Mouse (Mus musculus): ENCODE measurements at regions not wholly inside any gene's neighbourhood (a gene's known extent, or its start where the extent isn't known, plus 50 kb on each side); places are given as distances from the start of the nearest gene placed in this dataset.
A peak's percentile ranks its signal among the peaks of the same experiment; 100 is the strongest.

DNA sequence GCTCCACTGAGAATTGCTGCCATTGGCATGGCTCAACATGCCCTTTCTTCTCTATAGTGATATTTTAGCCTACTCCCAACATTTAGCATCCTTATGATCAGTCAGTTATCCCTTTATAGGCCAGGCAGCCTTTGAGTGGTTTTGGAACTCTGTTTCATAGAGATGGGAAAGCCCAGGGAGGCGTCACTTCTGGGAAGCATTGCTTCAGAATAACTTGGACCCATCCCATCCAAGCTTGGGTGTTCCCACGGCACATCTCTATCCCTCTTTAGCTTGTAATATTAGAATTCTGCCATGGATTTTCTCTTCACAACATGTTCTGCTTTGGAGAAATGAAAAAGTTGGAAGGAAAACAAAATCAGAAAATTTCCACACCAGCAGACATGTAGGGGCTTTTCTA is 233.8 kb downstream of the Rnd3 start:
- no peak for DNase-seq (ENCODE audit: low spot score)
- Histone ChIP-seq H3K9me3 (ENCODE audit: low read length) (no peaks in the 10 kb centered on the region), H3K36me3 (ENCODE audit: insufficient read depth, low read length) (no peaks in the 10 kb centered on the region), H3K9ac (replicated peaks; ENCODE audit: low read length, poor library complexity, severe bottlenecking) (no peak overlapping the region), H3K4me3 (ENCODE audit: low read depth, low read length) (no peak overlapping the region), H3K27ac (ENCODE audit: low read depth, low read length) (no peak overlapping the region), H3K4me2 (ENCODE audit: low read depth, low read length, poor library complexity, severe bottlenecking) (no peak overlapping the region), H3K4me1 (ENCODE audit: insufficient read depth, low read length) (no peaks in the 10 kb centered on the region), H3K27me3 (ENCODE audit: insufficient read depth, low read length) (no peaks in the 10 kb centered on the region)
- TF ChIP-seq CTCF (IDR thresholded peaks at IDR 0.05): no peak
- ATAC-seq (ENCODE audit: low FRiP score): no peak
- WGBS: 94% methylated on average over 2 of the region's 2 CpGs

- Histone ChIP-seq H3K27ac (ENCODE audit: low read depth, low read length) (no peak overlapping the region), H3K4me2 (ENCODE audit: low read depth, low read length, poor library complexity, severe bottlenecking) (no peak overlapping the region), H3K4me1 (ENCODE audit: insufficient read depth, low read length) (no peaks in the 10 kb centered on the region), H3K4me3 (ENCODE audit: low read depth, low read length) (no peak overlapping the region), H3K36me3 (ENCODE audit: insufficient read depth, low read length) (no peaks in the 10 kb centered on the region), H3K9ac (replicated peaks; ENCODE audit: low read length, poor library complexity, severe bottlenecking) (no peak overlapping the region), H3K27me3 (ENCODE audit: insufficient read depth, low read length) (no peaks in the 10 kb centered on the region), H3K9me3 (ENCODE audit: low read length) (no peaks in the 10 kb centered on the region)
- ATAC-seq (ENCODE audit: low FRiP score) (no peak), DNase-seq (ENCODE audit: low spot score) (no peak)
- TF ChIP-seq CTCF (IDR thresholded peaks at IDR 0.05): no peak
Observed at GRCm38 (mm10) chr2:50914176-50914575, 234.7 kb downstream of the Rnd3 start.

DNA sequence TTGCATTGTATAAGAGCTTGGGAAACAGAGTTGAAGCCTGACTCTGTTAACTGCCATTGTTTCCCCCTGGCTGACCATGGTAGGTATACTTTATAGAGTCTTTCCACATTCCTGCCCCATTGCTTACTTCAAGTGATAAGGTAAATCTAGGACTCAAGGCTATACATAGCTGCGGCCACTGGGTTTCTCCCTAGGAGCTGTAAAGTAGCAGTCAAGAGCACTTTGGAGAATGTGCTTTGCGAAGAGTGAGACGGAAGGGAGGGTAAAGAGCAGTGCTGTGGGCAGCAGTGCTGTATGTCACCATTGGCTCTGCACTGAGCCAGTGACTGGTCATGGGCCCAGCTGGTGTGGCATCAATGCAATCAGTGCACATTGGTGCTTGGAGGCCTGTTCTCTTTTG is 240.1 kb downstream of the Rnd3 start:
- Histone ChIP-seq H3K9me3 (ENCODE audit: low read length) (no peaks in the 10 kb centered on the region), H3K4me1 (ENCODE audit: insufficient read depth, low read length) (no peaks in the 10 kb centered on the region), H3K4me2 (ENCODE audit: low read depth, low read length, poor library complexity, severe bottlenecking) (no peak overlapping the region), H3K27ac (ENCODE audit: low read depth, low read length) (no peak overlapping the region), H3K4me3 (ENCODE audit: low read depth, low read length) (no peak overlapping the region), H3K27me3 (ENCODE audit: insufficient read depth, low read length) (no peaks in the 10 kb centered on the region), H3K9ac (replicated peaks; ENCODE audit: low read length, poor library complexity, severe bottlenecking) (no peak overlapping the region), H3K36me3 (ENCODE audit: insufficient read depth, low read length) (no peaks in the 10 kb centered on the region)
- DNase-seq (ENCODE audit: low spot score) (no peak), ATAC-seq (ENCODE audit: low FRiP score) (no peak)
- 90% methylated on average over 3 of the region's 3 CpGs for WGBS
- no peak for TF ChIP-seq CTCF (IDR thresholded peaks at IDR 0.05)

- Histone ChIP-seq H3K36me3 (ENCODE audit: insufficient read depth, low read length) (no peaks in the 10 kb centered on the region), H3K27me3 (ENCODE audit: insufficient read depth, low read length) (no peaks in the 10 kb centered on the region), H3K9ac (replicated peaks; ENCODE audit: low read length, poor library complexity, severe bottlenecking) (no peak overlapping the region), H3K9me3 (ENCODE audit: low read length) (no peaks in the 10 kb centered on the region), H3K4me2 (ENCODE audit: low read depth, low read length, poor library complexity, severe bottlenecking) (no peak overlapping the region), H3K4me1 (ENCODE audit: insufficient read depth, low read length) (no peaks in the 10 kb centered on the region), H3K4me3 (ENCODE audit: low read depth, low read length) (no peak overlapping the region), H3K27ac (ENCODE audit: low read depth, low read length) (no peak overlapping the region)
- 39% methylated on average over 8 of the region's 8 CpGs for WGBS
- no peak for ATAC-seq (ENCODE audit: low FRiP score)
- TF ChIP-seq CTCF (IDR thresholded peaks at IDR 0.05): no peak
- DNase-seq (ENCODE audit: low spot score): peak; percentile 33
Observed at GRCm38 (mm10) chr2:50902701-50903100, 246.2 kb downstream of the Rnd3 start.

DNA sequence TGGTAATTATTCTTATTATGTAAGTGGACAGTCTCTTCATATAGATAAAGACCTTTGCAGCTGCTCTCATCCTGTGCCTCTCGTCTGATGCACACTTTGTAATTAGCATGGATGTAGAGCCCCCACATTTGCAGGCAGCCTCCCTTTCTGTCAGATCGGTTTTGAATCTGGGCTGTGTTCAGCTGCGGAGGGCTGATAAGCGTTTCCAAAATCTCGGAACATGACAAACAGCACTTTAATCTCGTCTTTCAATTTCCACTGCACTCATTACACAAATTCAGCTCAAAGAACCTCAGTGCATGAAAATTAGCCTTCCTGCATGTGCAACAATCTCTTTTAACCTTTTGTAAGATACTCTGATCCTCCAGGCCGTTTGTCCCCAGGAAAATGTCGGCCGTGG is 246.7 kb downstream of the Rnd3 start:
- no peak overlapping the region for H3K27ac ChIP-seq (ENCODE audit: low read depth, low read length)
- TF ChIP-seq CTCF (IDR thresholded peaks at IDR 0.05): no peak
- H3K27me3 ChIP-seq (ENCODE audit: insufficient read depth, low read length): no peaks in the 10 kb centered on the region
- 17% methylated on average over 9 of the region's 9 CpGs for WGBS
- no peak overlapping the region for H3K4me3 ChIP-seq (ENCODE audit: low read depth, low read length)
- no peaks in the 10 kb centered on the region for H3K9me3 ChIP-seq (ENCODE audit: low read length)
- ATAC-seq (ENCODE audit: low FRiP score): no peak
- H3K4me2 ChIP-seq (ENCODE audit: low read depth, low read length, poor library complexity, severe bottlenecking): peak overlapping the region; percentile 25
- H3K4me1 ChIP-seq (ENCODE audit: insufficient read depth, low read length): no peaks in the 10 kb centered on the region
- no peak for DNase-seq (ENCODE audit: low spot score)
- 0 out of 2 replicates have a peak overlapping the region, but pooled peaks have one; percentile 24 for H3K9ac ChIP-seq (replicated peaks; ENCODE audit: low read length, poor library complexity, severe bottlenecking)
- H3K36me3 ChIP-seq (ENCODE audit: insufficient read depth, low read length): no peaks in the 10 kb centered on the region

- WGBS: 60% methylated on average over 5 of the region's 5 CpGs
- no peaks in the 10 kb centered on the region for H3K9me3 ChIP-seq (ENCODE audit: low read length)
- 0 out of 2 replicates have a peak, but pooled peaks cover 3% of the 10 kb centered on the region for H3K4me1 ChIP-seq (ENCODE audit: insufficient read depth, low read length)
- H3K4me2 ChIP-seq (ENCODE audit: low read depth, low read length, poor library complexity, severe bottlenecking): no peak overlapping the region
- DNase-seq (ENCODE audit: low spot score) (peak; percentile 21), ATAC-seq (ENCODE audit: low FRiP score) (no peak)
- H3K36me3 ChIP-seq (ENCODE audit: insufficient read depth, low read length): no peaks in the 10 kb centered on the region
- H3K27me3 ChIP-seq (ENCODE audit: insufficient read depth, low read length): no peaks in the 10 kb centered on the region
- no peak overlapping the region for H3K27ac ChIP-seq (ENCODE audit: low read depth, low read length)
- no peak overlapping the region for H3K9ac ChIP-seq (replicated peaks; ENCODE audit: low read length, poor library complexity, severe bottlenecking)
- TF ChIP-seq CTCF (IDR thresholded peaks at IDR 0.05): no peak
- no peak overlapping the region for H3K4me3 ChIP-seq (ENCODE audit: low read depth, low read length)
Observed at GRCm38 (mm10) chr2:50888992-50889391, 259.9 kb downstream of the Rnd3 start.

Measured in midbrain, postnatal 0 days (tissue).